Mouse (Mus musculus) thymus, postnatal 0 days (tissue): ENCODE measurements around the gene Tmem69. TPM values are rescaled to one million over a fixed set of nuclear protein-coding genes. Genes with fewer than 3 reads are reported as not detected.

Experiments used
- DNase-seq: peaks from one replicate; pipeline ENCODE4 v3.0.0-alpha.2; 2015; ENCODE audit warnings: low spot score
- polyA plus RNA-seq: library from polyadenylated mRNA; unstranded; fragments of >200 nt; fragmentation: Nextera tagmentation; extraction: Ambion mirVana; gene quantifications from 2 replicates; pipeline ENCODE4 v1.2.1, GENCODE M21; 2015

Gene Tmem69
- 26.9 and 31.4 TPM in 2 replicates for polyA plus RNA-seq

- peak; percentile 69 for DNase-seq
Observed at GRCm38 (mm10) chr4:116555413-116556300, at the start of gene Tmem69. TSS of gene Tmem69 (minus strand) at chr4:116555936.

DNA sequence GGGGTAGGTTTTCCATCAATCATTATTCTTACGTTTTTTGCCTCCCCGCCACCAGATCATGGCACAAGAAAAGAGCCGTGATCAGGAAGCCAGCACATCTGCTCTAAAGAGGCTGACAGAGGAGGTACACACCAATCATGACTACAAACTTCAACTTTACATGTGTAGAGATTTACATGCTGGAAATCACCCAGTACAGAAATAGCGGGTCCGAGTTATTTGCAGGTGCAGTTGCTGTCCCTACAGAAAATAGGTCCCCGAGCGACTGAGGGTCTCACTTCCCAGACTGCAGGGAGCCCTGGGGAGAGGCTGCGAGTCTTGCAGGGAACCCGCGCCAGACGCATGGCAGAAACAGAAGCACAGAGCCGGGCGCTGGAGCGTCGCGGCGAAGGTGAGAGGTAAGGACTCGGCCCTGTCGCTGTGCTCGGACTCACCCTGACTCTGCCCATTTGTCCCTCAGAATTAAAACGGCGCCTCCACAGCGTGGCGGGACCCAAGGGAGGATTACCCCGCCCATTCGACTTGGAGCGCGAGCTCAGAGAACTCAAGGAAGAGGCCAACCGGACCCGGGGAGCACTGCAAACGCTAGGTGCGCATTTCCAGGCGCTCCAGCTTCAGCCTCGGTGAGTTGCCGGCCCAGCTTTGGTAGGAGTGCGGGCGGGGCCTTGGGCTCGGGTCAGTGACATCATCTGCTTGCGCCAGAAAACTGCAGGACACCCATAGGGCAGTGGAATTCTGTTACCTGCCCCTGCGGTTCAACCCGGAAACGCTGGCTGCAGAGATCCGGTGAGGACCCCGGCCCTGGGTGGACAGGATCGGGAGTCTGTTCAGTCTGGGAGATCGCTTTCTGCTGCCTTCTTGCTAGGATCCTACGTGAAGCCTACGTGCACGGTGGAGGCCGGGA lies 41.5 kb upstream of the Tmem69 start:
- DNase-seq: peak; percentile 61

DNA sequence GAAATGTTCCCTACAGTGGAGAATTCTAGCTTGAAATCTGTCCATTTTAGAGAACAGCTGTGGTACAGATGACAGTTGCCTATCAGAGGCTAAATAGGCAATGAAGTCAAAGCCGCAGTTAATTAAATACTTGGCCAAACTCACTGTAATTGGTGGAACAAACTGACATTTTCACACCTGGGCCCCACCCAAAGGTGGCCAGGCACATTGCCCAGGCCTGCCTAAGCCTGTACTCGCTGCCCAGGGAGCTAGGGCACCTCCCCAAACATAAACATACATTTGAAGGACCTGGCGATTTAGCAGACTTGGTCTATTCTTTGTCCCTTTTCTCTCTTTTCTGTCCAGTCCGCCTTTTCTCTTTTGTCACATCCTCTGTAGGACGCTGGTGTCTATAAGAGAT lies 40.6 kb upstream of the Tmem69 start, which contains the start of gene Ccdc17:
Gene Ccdc17 (plus strand): TSS at position 276 of the 400 bp plus-strand sequence.
- DNase-seq: no peak

DNA sequence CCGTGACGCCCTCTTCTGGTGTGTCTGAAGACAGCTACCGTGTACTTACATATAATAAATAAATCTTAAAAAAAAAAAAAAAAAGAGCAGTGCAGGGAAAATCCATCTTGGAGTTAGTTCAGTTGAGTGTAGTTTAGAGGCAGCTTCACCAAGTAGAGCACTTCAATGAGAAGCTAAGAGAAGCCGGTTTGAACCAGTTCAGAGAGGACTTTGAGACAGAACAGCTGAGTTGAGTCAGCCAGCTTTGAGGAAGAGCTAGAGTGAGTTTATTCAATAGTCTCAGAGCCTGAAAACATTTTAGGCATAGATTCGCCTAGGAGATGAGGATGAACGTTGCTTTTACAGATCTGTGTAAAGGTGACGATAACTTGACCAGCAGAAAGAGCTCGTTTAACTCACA lies 40.1 kb upstream of the Tmem69 start:
- DNase-seq: no peak

GRCm38 (mm10) chr4:116558151-116558882 lies 2.6 kb upstream of the Tmem69 start:
- DNase-seq: no peak

DNA sequence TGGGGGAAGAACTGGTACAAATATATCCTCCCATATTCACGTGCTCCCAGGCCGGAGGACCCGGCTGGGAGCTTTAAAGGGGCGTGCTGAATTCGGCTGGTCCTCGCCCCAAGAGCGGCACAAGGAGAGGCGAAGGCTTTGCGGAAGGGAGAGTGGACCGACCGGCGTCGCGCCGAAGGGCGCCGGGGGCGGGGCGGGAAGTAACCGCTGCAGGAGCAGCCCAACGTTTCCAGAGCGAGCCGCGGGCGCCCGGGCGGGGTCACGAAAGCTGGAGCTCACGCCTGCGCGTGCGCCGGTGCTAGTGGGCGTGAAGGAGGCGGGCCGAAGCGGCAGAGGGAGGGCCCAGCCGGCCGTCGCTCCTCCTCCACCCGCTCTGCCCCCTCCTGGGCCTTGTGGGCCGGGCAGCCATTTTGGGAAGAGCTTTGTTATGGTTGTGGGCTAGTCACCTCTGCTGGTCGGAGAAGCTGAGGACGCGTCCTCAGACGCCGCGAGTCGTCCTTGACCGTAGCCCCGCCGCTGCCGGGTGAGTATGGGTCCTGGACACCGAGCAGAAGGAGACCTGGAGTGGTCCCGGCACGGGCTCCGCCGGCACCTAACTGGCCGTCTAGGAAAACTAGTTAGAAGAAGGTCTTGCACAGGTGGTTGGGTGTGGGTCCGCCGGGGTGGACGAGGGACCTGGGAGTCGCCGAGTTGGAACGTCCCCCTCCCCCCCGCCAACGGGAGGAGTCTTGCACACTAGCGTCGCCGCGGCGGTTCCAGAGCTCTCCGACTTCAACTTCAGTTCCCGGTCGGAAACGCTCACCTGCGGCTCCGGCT lies 1.8 kb upstream of the Tmem69 start, which contains the start of gene Gpbp1l1:
Gene Gpbp1l1 (plus strand): TSS at position 353 of the 816 bp plus-strand sequence.
- peak; percentile 97 for DNase-seq

- peak; percentile 95 for DNase-seq
Observed at GRCm38 (mm10) chr4:116556561-116557305, 997 bp upstream of the Tmem69 start.

DNA sequence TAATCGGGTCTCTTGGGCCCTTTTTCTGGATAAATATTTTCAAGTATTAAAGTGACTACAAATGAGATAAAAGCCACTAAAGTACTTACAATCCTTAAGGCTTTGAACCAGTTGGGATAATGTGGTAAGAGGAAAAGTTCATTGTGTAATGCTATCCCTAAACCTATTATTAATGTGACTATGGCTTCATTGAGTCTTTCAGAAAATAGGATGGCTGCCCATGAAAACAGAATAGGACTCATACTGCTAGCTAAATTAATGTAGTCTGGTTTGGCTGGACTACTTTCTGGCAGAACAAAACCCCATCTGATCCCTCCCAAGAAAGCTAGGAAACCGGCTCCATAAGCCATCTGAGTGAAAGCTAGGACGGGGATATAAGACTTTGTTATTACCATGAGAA lies 2.7 kb downstream of the Tmem69 start:
- no peak for DNase-seq

- no peak for DNase-seq
Observed at GRCm38 (mm10) chr4:116550432-116550831, 5.3 kb downstream of the Tmem69 start.

DNA sequence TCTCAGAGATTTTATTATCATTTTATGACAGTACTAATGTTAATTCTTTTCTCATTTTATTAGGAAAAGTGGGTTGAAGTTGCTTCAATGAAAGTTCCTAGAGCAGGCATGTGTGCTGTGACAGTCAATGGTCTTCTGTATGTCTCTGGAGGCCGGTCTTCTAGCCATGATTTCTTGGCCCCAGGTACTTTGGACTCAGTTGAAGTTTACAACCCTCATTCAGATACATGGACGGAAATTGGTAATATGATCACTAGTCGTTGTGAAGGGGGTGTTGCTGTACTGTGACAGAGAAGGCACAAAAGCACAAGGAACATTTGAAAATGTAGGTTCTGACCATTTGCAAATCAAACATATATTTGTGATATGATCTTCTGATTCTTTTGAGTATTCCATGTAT lies 18.0 kb downstream of the Tmem69 start:
- DNase-seq: no peak

DNA sequence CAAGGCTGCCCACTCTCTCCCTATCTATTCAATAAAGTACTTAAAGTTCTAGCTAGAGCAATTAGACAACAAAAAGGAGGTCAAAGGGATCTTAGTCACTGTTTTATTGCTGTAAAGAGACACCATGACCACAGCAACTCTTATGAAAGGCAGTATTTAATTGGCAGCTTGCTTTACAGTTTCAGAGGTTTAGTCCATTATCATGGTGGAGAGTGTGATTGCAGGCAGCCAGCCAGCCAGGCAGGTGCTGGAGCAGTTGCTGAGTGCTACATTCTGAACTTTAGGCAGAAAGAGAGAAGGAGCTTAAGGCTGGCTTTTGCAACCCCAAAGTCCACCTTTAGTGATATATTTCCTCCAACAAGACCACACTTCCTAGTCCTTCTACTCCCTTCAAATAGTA lies 19.4 kb downstream of the Tmem69 start:
- no peak for DNase-seq

- DNase-seq: no peak
Observed at GRCm38 (mm10) chr4:116531109-116531508, 24.6 kb downstream of the Tmem69 start.

- DNase-seq: peak; percentile 97
Observed at GRCm38 (mm10) chr4:116507425-116508218, 48.1 kb downstream of the Tmem69 start, which contains the start of gene Ipp. TSS of gene Ipp (plus strand) at chr4:116507549.

DNA sequence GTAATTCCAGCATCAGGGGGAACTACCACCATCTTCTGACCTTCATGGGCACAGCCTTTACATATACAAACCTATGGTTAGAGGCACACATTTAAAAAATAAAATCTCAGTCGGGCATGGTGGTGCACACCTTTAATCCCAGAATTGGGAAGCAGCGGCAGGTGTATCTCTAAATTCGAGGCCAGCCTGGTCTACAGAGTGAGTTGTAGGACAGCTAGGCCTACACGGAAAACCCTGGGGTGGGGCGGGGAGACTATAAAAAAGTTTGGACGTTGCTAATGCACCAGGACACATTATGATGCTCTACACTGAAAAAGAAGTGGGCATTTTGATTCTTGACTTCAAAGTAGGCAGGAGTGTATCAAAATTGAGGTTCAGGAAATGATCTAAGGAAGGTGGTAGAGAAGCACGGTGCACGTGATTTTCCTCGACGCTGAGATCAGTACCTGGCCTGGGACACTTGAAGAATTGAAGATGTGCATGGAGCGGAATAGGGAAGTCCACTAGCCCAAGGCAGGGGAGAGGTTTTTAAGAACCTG lies 48.8 kb downstream of the Tmem69 start:
- DNase-seq: no peak
